8 mouse cellular contexts compared by ENCODE assay signal in the genomic region with DNA sequence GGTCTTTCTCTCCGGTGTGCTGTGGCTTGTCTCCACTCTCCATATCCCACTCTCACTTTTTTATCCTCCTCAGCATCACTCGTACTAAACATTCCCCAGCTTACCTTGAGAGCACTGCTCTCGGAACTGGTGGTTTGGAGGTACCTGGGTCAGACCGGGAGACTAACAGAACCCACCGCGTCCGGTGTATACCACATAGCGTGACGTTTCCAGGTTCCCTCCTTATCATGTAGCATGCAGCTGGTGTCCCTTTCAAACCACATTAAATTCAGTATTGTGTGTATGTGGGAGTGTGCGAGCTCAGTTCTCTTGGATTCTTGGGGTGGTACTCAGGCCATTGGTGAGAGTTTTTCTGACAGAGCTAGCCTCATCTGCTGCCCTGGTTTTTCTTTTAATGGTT. TPM values are rescaled to one million over a fixed set of nuclear protein-coding genes. Genes with fewer than 3 reads are reported as not detected.
DNase-seq lines count a peak whose midpoint lies in the region; ATAC-seq and TF ChIP-seq lines count a peak whose summit lies in the region.

No protein-coding gene starts in this region.

- H3K4me1 ChIP-seq in E14TG2a.4 (replicated peaks; ENCODE audit: low read depth, low read length), result peaks cover 69% of the 10 kb centered on the region
- peaks cover 32% of the 10 kb centered on the region for H3K4me1 ChIP-seq in embryonic facial prominence, embryonic 12.5 days
- peaks cover 41% of the 10 kb centered on the region for H3K4me1 ChIP-seq in hindbrain, embryonic 14.5 days (replicated peaks; ENCODE audit: control insufficient read depth, insufficient read depth, low read length)

- TF ChIP-seq CTCF in E14TG2a.4 (conservative IDR thresholded peaks at IDR 0.05; ENCODE audit: low read length), result no peak

- H3K4me3 ChIP-seq in E14TG2a.4 (replicated peaks; ENCODE audit: low read length), result 0 out of 2 replicates have a peak overlapping the region, but pooled peaks have one; percentile 8
- no peak overlapping the region for H3K4me3 ChIP-seq in embryonic facial prominence, embryonic 12.5 days
- no peak overlapping the region for H3K4me3 ChIP-seq in hindbrain, embryonic 14.5 days (replicated peaks; ENCODE audit: low read length)

- H3K9me3 ChIP-seq in E14TG2a.4 (ENCODE audit: low read length), result no peaks in the 10 kb centered on the region
- H3K9me3 ChIP-seq in embryonic facial prominence, embryonic 12.5 days, result no peaks in the 10 kb centered on the region
- H3K9me3 ChIP-seq in hindbrain, embryonic 14.5 days (ENCODE audit: control insufficient read depth, low read length), result no peaks in the 10 kb centered on the region

- no peak overlapping the region for H3K9ac ChIP-seq in embryonic facial prominence, embryonic 12.5 days
- peak overlapping the region; percentile 34 for H3K9ac ChIP-seq in hindbrain, embryonic 14.5 days

- intact Hi-C loops in left cerebral cortex, postnatal 4 days (cut with DNase I), result no loop called here

- H3K27me3 ChIP-seq in E14TG2a.4 (ENCODE audit: insufficient read depth, low read length), result no peaks in the 10 kb centered on the region
- no peaks in the 10 kb centered on the region for H3K27me3 ChIP-seq in embryonic facial prominence, embryonic 12.5 days
- H3K27me3 ChIP-seq in hindbrain, embryonic 14.5 days (ENCODE audit: control insufficient read depth, insufficient read depth, low read length), result no peaks in the 10 kb centered on the region

- DNase-seq in hindbrain, embryonic 14.5 days (ENCODE audit: low spot score), result no peak
- no peak for DNase-seq in heart, adult 9 months (ENCODE audit: low spot score in 2 of 2)
- DNase-seq in adrenal gland, adult (ENCODE audit: inconsistent age in 2 of 2, low spot score in 1 of 2), result no peak
- DNase-seq in urinary bladder, postnatal 10 days (ENCODE audit: low spot score), result no peak
- no peak for DNase-seq in left cerebral cortex, postnatal 4 days

- no peak for ATAC-seq in embryonic facial prominence, embryonic 12.5 days (ENCODE audit: insufficient number of reproducible peaks, insufficient read depth, low FRiP score, low TSS enrichment)
- ATAC-seq in hindbrain, embryonic 14.5 days (ENCODE audit: low FRiP score), result no peak
- ATAC-seq in megakaryocyte-erythroid progenitor cell, adult 5-6 weeks (replicated peaks; ENCODE audit: low FRiP score, low TSS enrichment, poor library complexity, severe bottlenecking), result peak; percentile 82

- H3K27ac ChIP-seq in embryonic facial prominence, embryonic 12.5 days, result peak overlapping the region; percentile 30; the same call in 1 of the 2 replicates
- H3K27ac ChIP-seq in hindbrain, embryonic 14.5 days, result peak overlapping the region; percentile 73

- 86% methylated on average over 10 of the region's 10 CpGs for WGBS in embryonic facial prominence, embryonic 12.5 days
- 77% methylated on average over 10 of the region's 10 CpGs for WGBS in hindbrain, embryonic 14.5 days

- peaks cover 16% of the 10 kb centered on the region for H3K36me3 ChIP-seq in E14TG2a.4 (ENCODE audit: insufficient read depth, low read length)
- no peaks in the 10 kb centered on the region for H3K36me3 ChIP-seq in embryonic facial prominence, embryonic 12.5 days
- H3K36me3 ChIP-seq in hindbrain, embryonic 14.5 days (replicated peaks; ENCODE audit: control insufficient read depth, insufficient read depth), result no peaks in the 10 kb centered on the region

- H3K4me2 ChIP-seq in embryonic facial prominence, embryonic 12.5 days (replicated peaks), result no peak overlapping the region
- H3K4me2 ChIP-seq in hindbrain, embryonic 14.5 days (replicated peaks), result peak overlapping the region; percentile 33

RNA-seq across cellular contexts. Expression of gene Cmip, which starts 21.4 kb away (rescaled TPM):
- 16.8 and 27.4 TPM in 2 replicates for polyA plus RNA-seq in embryonic facial prominence, embryonic 12.5 days (2016; fragmentation: Nextera tagmentation; extraction: Ambion mirVana)
- 131 and 143 TPM in 2 replicates for polyA plus RNA-seq in hindbrain, embryonic 14.5 days (2014; fragmentation: Nextera tagmentation; extraction: Ambion mirVana)
- 40.2 and 60.7 TPM in 2 replicates for total RNA-seq in megakaryocyte-erythroid progenitor cell, adult 5-6 weeks (2014; fragmentation: Nextera tagmentation)
- 9.3 and 9.6 TPM in 2 replicates for total RNA-seq in megakaryocyte-erythroid progenitor cell, adult 5-6 weeks (2017)
- 100 to 1,000 TPM; 351 to 377 TPM for total RNA-seq in left cerebral cortex, postnatal 4 days (2021)

Comparison
In these comparisons a context has a peak if more than half of its experiments do, and no peak if none do; other contexts are left out.
1. RNA of gene Cmip, which starts 21.4 kb away (total RNA-seq): 351 to 377 TPM in left cerebral cortex, postnatal 4 days; 9.3 to 60.7 TPM in megakaryocyte-erythroid progenitor cell, adult 5-6 weeks; every median in the first group is over 4 times any median in the second.